Comparison of ENCODE assay signal across 10 mouse cellular contexts in genomic region chr13:46832956-46833355, GRCm38 (mm10).
A peak's percentile ranks its signal among the peaks of the same experiment; 100 is the strongest.
DNase-seq lines count a peak whose midpoint lies in the region; ATAC-seq and TF ChIP-seq lines count a peak whose summit lies in the region.
"Had no signal": no experiment of that assay in that cellular context is flagged by ENCODE, and none has a peak within 500 bp of the region (broad histone marks: within the 10 kb centered on the region; RNA-seq: fewer than 3 reads in every experiment).

No protein-coding gene starts in this region.

- no peaks in the 10 kb centered on the region for H3K27me3 ChIP-seq in forebrain, postnatal 0 days (ENCODE audit: insufficient read depth, low read length)
- no peaks in the 10 kb centered on the region for H3K27me3 ChIP-seq in forebrain, embryonic 15.5 days
- no peaks in the 10 kb centered on the region for H3K27me3 ChIP-seq in lung, postnatal 0 days (replicated peaks; ENCODE audit: insufficient read depth, low read length)

- ATAC-seq in forebrain, postnatal 0 days, result no peak
- ATAC-seq in forebrain, embryonic 15.5 days (replicated peaks), result no peak
- no peak for ATAC-seq in lung, postnatal 0 days
- ATAC-seq: inflammation-experienced regulatory T-cells, adult 6 months had no signal

- DNase-seq in forebrain, postnatal 0 days, result no peak
- no peak for DNase-seq in lung, postnatal 0 days (ENCODE audit: low spot score)
- DNase-seq in lung, postnatal 10 days, result no peak
- peak; percentile 31 for DNase-seq in c-Kit-positive CD71-positive TER-119-positive erythroid progenitor cells, embryonic 14.5 days (ENCODE audit: low spot score)
- peak; percentile 56 for DNase-seq in testis, postnatal 10 days (ENCODE audit: low spot score)
- no peak for DNase-seq in gastrocnemius, adult 8-10 months (ENCODE audit: low spot score in 2 of 2)
- no peak for DNase-seq in adrenal gland, postnatal 10 days
- DNase-seq: gastrocnemius, postnatal 36 days had no signal

- H3K4me1 ChIP-seq in forebrain, postnatal 0 days (ENCODE audit: insufficient read depth), result no peaks in the 10 kb centered on the region
- H3K4me1 ChIP-seq in forebrain, embryonic 15.5 days, result no peaks in the 10 kb centered on the region
- H3K4me1 ChIP-seq in lung, postnatal 0 days (ENCODE audit: insufficient read depth, low read depth, low read length), result no peaks in the 10 kb centered on the region

- peak; percentile 55 for TF ChIP-seq CTCF in forebrain, postnatal 0 days (IDR thresholded peaks at IDR 0.05; ENCODE audit: low read depth)
- TF ChIP-seq CTCF in lung, postnatal 0 days (IDR thresholded peaks at IDR 0.05), result peak; percentile 64

- TF ChIP-seq EP300 in lung, postnatal 0 days (IDR thresholded peaks at IDR 0.05), result no peak

- no peak overlapping the region for H3K9ac ChIP-seq in forebrain, postnatal 0 days
- H3K9ac ChIP-seq in forebrain, embryonic 15.5 days (replicated peaks), result no peak overlapping the region
- H3K9ac ChIP-seq in lung, postnatal 0 days (replicated peaks; ENCODE audit: low read depth), result no peak overlapping the region

- 79% methylated on average over 3 of the region's 3 CpGs for WGBS in forebrain, postnatal 0 days
- 78% methylated on average over 3 of the region's 3 CpGs for WGBS in forebrain, embryonic 15.5 days
- WGBS in lung, postnatal 0 days, result 73% methylated on average over 3 of the region's 3 CpGs

- no peak overlapping the region for H3K4me3 ChIP-seq in forebrain, postnatal 0 days (ENCODE audit: low read depth, low read length)
- no peak overlapping the region for H3K4me3 ChIP-seq in forebrain, embryonic 15.5 days
- no peak overlapping the region for H3K4me3 ChIP-seq in lung, postnatal 0 days (ENCODE audit: low read depth, low read length)

- H3K27ac ChIP-seq in forebrain, postnatal 0 days (ENCODE audit: low read depth, low read length), result no peak overlapping the region
- H3K27ac ChIP-seq in forebrain, embryonic 15.5 days (replicated peaks), result no peak overlapping the region
- no peak overlapping the region for H3K27ac ChIP-seq in lung, postnatal 0 days (ENCODE audit: low read length)

- H3K36me3 ChIP-seq in forebrain, postnatal 0 days (ENCODE audit: insufficient read depth), result peaks cover 10% of the 10 kb centered on the region; the same call in 1 of the 2 replicates
- peaks cover 10% of the 10 kb centered on the region; the same call in 1 of the 2 replicates for H3K36me3 ChIP-seq in forebrain, embryonic 15.5 days
- peaks cover 23% of the 10 kb centered on the region; the same call in 1 of the 2 replicates for H3K36me3 ChIP-seq in lung, postnatal 0 days (ENCODE audit: insufficient read depth, low read length)

- no peaks in the 10 kb centered on the region for H3K9me3 ChIP-seq in forebrain, postnatal 0 days (ENCODE audit: low read length)
- no peaks in the 10 kb centered on the region for H3K9me3 ChIP-seq in forebrain, embryonic 15.5 days
- H3K9me3 ChIP-seq in lung, postnatal 0 days (ENCODE audit: low read length), result no peaks in the 10 kb centered on the region

- H3K4me2 ChIP-seq in forebrain, postnatal 0 days (ENCODE audit: low read depth), result no peak overlapping the region
- H3K4me2 ChIP-seq in forebrain, embryonic 15.5 days (replicated peaks), result no peak overlapping the region
- no peak overlapping the region for H3K4me2 ChIP-seq in lung, postnatal 0 days (replicated peaks; ENCODE audit: low read depth, low read length)

Comparison
In these comparisons a context has a peak if more than half of its experiments do, and no peak if none do; other contexts are left out.
1. DNase-seq: peak in c-Kit-positive CD71-positive TER-119-positive erythroid progenitor cells, embryonic 14.5 days (single experiment) and testis, postnatal 10 days (single experiment); none in forebrain, postnatal 0 days (single experiment), lung, postnatal 0 days (single experiment), lung, postnatal 10 days (single experiment), gastrocnemius, adult 8-10 months (0 of 2) and adrenal gland, postnatal 10 days (single experiment).